Mouse (Mus musculus): ENCODE measurements at regions not wholly inside any gene's neighbourhood (a gene's known extent, or its start where the extent isn't known, plus 50 kb on each side); places are given as distances from the start of the nearest gene placed in this dataset.

- no peak for ATAC-seq (replicated peaks; ENCODE audit: low read depth, poor library complexity, severe bottlenecking)
Measured at GRCm38 (mm10) chr9:72208296-72208695, 66.4 kb upstream of the Zfp280d start.

- no peak for ATAC-seq (replicated peaks; ENCODE audit: low read depth, poor library complexity, severe bottlenecking)
Measured at GRCm38 (mm10) chr9:72217296-72218028, 57.2 kb upstream of the Zfp280d start.

GRCm38 (mm10) chr9:72218736-72219135 lies 55.9 kb upstream of the Zfp280d start:
- ATAC-seq (replicated peaks; ENCODE audit: low read depth, poor library complexity, severe bottlenecking), result no peak

GRCm38 (mm10) chr9:72219892-72220291 lies 54.8 kb upstream of the Zfp280d start:
- ATAC-seq (replicated peaks; ENCODE audit: low read depth, poor library complexity, severe bottlenecking), result no peak

GRCm38 (mm10) chr9:72221333-72221732 lies 53.3 kb upstream of the Zfp280d start:
- ATAC-seq (replicated peaks; ENCODE audit: low read depth, poor library complexity, severe bottlenecking), result no peak

Data from common myeloid progenitor, adult 5-6 weeks (primary cell).